Mouse (Mus musculus) small intestine, adult 2 months (tissue): ENCODE results near the gene Hadh.

Experiments used
- CTCF ChIP-seq: fragments of 200-500 bp; IDR thresholded peaks from 2 replicates; pipeline ENCODE4 v1.5.1; 2012; ENCODE audit warnings: low read depth, mild to moderate bottlenecking, control low read depth, inconsistent platforms, low read length, moderate library complexity, mixed read lengths; ENCODE audit not compliant: insufficient replicate concordance, insufficient read length; ENCODE audit errors: extremely low read depth
- POLR2A ChIP-seq: fragments of 200-500 bp; IDR thresholded peaks from 2 replicates; pipeline ENCODE4 v1.6.1; 2012; ENCODE audit warnings: low read depth, mild to moderate bottlenecking, control low read depth, inconsistent platforms, low read length, moderate library complexity

- TF ChIP-seq POLR2A (no peak), CTCF (no peak)
These were observed 25.3 kb downstream of the Hadh start for GRCm38 (mm10) chr3:131246579-131247046.
